Mouse (Mus musculus) brown adipose tissue, adult 24 weeks (tissue): ENCODE measurements around the gene Nop2. TPM values are rescaled to one million over a fixed set of nuclear protein-coding genes. Genes with fewer than 3 reads are reported as not detected.

Source experiments
- H3K27ac ChIP-seq: fragments of 200-500 bp; replicated peaks from 2 replicates; pipeline ENCODE4 v1.5.1; 2012; ENCODE audit warnings: low read depth, mild to moderate bottlenecking, low read length
- H3K4me1 ChIP-seq: fragments of 200-500 bp; 2 replicates; pipeline ENCODE4 v1.6.1; 2012; ENCODE audit warnings: low read length, mixed read lengths; ENCODE audit not compliant: control insufficient read depth, insufficient read depth, insufficient read length
- H3K4me3 ChIP-seq: fragments of 200-500 bp; 2 replicates; pipeline ENCODE4 v1.5.1; 2012; ENCODE audit warnings: low read depth, mild to moderate bottlenecking, low read length, moderate library complexity; ENCODE audit not compliant: insufficient read depth
- polyA plus RNA-seq: library from polyadenylated mRNA; stranded (reverse); fragments of >200 nt; gene quantifications from 2 replicates; pipeline ENCODE4 v1.2.4, GENCODE M21; 2012; ENCODE audit not compliant: missing spikeins, insufficient read depth, insufficient read length

Nop2 gene
- polyA plus RNA-seq, 1 experiment, result 10.0 TPM

- peak overlapping the region; percentile 79 for H3K4me3 ChIP-seq
- peak overlapping the region; percentile 97 for H3K27ac ChIP-seq
- H3K4me1 ChIP-seq, result no peaks in the 10 kb centered on the region
Observed at GRCm38 (mm10) chr6:125166861-125167650, 35.3 kb downstream of the Nop2 start.

GRCm38 (mm10) chr6:125168086-125168485 is 36.4 kb downstream of the Nop2 start:
- Histone ChIP-seq H3K4me1 (peaks cover 4% of the 10 kb centered on the region; the same call in 1 of the 2 replicates), H3K27ac (no peak overlapping the region), H3K4me3 (no peak overlapping the region)

GRCm38 (mm10) chr6:125170194-125170593 is 38.5 kb downstream of the Nop2 start:
- Histone ChIP-seq H3K27ac (no peak overlapping the region), H3K4me1 (peaks cover 4% of the 10 kb centered on the region)

DNA sequence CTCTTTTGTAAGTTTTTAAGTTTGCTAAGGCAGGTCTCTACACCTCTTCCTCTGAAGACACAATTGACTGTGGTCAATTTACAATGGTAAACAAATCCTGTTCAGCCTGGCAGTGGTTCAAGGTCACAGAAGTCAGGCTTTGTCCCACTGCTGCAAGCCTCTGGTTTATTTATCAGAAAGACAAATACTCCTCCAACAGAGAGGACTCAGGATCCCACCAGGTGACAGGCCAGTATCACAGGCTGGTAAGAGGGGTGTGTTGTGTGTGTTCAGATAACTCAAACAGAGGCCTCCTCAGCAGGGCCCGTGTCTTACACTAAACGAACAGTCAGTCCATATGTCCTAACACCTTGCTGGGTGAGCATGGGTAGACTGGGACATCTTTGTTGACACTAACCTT is 40.8 kb downstream of the Nop2 start:
- H3K4me1 ChIP-seq, result peaks cover 4% of the 10 kb centered on the region
- H3K27ac ChIP-seq, result no peak overlapping the region
- no peak overlapping the region for H3K4me3 ChIP-seq

More at GRCm38 (mm10) chr6:125170194-125170593, 38.5 kb downstream of the Nop2 start:
- no peak overlapping the region for H3K4me3 ChIP-seq

- no peak overlapping the region for H3K4me3 ChIP-seq
- H3K27ac ChIP-seq, result no peak overlapping the region
- peaks cover 4% of the 10 kb centered on the region for H3K4me1 ChIP-seq
Observed at GRCm38 (mm10) chr6:125173256-125173655, 41.5 kb downstream of the Nop2 start.

- no peak overlapping the region for H3K4me3 ChIP-seq
- no peak overlapping the region for H3K27ac ChIP-seq
- peaks cover 4% of the 10 kb centered on the region for H3K4me1 ChIP-seq
Observed at GRCm38 (mm10) chr6:125175469-125175868, 43.8 kb downstream of the Nop2 start.

GRCm38 (mm10) chr6:125179601-125180000 is 47.9 kb downstream of the Nop2 start:
- Histone ChIP-seq H3K4me3 (no peak overlapping the region), H3K27ac (no peak overlapping the region), H3K4me1 (no peaks in the 10 kb centered on the region)

DNA sequence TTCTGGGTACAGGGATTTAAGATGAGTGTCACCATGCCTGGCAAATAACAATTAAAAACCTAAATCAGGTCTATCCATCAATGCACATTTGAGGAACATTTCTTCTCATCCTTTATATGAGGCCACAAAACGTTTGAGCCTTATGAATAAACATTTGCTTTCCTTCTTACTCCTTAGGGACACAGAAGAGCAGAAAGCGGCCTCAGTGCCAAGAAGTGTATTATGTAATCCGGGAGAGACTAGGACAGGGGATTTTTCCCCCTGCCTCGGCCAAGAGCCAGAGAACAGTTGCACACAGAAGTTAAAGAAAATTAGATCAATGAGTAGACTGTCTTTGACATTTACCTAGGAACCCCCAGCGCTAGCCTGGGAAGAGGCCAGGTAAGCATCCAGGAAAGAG is 50.4 kb downstream of the Nop2 start:
- Histone ChIP-seq H3K27ac (no peak overlapping the region), H3K4me1 (no peaks in the 10 kb centered on the region), H3K4me3 (no peak overlapping the region)

DNA sequence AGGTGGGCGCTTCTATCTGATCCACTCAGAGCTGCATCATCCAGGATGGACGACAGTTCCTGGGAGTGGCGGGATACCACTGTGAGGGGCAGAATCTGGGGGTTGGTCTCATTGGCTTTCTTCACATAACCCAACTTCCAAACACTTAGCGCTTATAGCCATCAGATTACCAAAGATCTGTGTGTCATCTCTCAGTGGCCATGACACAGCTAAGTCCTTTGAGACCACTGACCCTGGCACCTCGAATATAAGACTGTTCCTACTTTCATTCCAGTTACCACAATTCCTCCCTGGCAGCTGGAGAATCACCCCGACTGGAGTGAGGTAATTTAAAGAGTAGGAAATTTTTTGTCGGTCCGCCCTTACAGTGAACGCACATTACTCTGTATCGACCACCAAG is 54.5 kb downstream of the Nop2 start:
- H3K4me1 ChIP-seq, result no peaks in the 10 kb centered on the region

DNA sequence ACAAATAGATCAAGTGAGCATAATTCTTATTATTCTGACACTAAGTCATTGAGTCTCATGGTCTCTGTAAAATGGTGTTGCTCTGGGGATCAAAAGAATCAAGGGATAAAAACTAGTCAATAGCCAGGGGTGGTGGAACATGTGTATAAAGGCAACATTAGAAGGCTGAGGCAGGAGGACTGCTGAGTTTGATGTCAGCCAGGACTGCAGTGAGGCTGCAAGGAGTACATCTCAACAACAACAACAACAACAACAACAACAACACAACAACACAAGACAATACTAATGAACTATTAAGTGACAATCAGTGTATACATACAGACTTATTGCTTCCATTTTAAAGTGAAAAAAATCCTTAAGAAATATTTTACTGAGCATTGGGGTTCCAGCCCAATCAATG is 59.1 kb downstream of the Nop2 start:
- H3K4me3 ChIP-seq, result peak overlapping the region; percentile 72
- no peak overlapping the region for H3K27ac ChIP-seq
- H3K4me1 ChIP-seq, result no peaks in the 10 kb centered on the region

More for the DNA sequence above, 54.5 kb downstream of the Nop2 start:
- Histone ChIP-seq H3K4me3 (no peak overlapping the region), H3K27ac (no peak overlapping the region)

DNA sequence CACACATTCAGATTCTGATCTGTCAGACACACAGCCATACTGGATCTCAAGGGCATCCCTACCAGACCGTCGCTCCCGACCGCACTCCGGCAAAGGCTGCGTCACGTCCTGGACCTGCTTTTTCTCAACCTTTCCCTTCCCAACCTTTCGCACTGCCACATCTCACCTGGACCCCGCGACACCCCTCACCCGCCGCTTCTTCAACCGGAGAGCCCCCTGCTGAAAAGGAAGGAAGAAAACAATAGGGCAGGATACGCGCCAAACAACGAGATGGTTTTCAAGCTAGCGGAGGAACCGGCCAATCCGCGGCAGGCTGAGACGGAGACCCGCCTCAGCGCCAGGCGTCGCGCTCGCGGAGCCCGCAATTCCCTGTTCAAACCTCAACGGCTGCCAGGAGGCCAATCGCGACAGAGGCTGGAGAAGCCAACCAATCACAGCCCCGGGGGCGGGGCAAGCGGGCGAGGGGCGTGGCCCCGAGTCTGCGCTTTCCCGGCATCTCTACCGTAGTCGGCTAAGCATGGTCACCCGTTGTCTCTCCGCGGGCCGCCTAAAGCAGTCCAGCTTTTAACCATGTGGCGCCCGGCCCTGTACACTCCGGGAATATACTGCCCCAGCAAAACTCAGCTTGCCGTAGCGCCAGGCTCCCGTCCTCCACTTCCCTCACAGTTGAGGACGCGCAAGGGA is 59.8 kb downstream of the Nop2 start, which contains the start of the genes Ncapd2 and Mrpl51:
Gene Ncapd2 (minus strand): TSS at position 370 of the 684 bp plus-strand sequence.
Gene Mrpl51 (plus strand): TSS at position 470 of the 684 bp plus-strand sequence.
- Histone ChIP-seq H3K4me1 (0 out of 2 replicates have a peak, but pooled peaks cover 1% of the 10 kb centered on the region), H3K27ac (peak within 1 kb of the TSS; percentile 94), H3K4me3 (peak within 1 kb of the TSS; percentile 83)

DNA sequence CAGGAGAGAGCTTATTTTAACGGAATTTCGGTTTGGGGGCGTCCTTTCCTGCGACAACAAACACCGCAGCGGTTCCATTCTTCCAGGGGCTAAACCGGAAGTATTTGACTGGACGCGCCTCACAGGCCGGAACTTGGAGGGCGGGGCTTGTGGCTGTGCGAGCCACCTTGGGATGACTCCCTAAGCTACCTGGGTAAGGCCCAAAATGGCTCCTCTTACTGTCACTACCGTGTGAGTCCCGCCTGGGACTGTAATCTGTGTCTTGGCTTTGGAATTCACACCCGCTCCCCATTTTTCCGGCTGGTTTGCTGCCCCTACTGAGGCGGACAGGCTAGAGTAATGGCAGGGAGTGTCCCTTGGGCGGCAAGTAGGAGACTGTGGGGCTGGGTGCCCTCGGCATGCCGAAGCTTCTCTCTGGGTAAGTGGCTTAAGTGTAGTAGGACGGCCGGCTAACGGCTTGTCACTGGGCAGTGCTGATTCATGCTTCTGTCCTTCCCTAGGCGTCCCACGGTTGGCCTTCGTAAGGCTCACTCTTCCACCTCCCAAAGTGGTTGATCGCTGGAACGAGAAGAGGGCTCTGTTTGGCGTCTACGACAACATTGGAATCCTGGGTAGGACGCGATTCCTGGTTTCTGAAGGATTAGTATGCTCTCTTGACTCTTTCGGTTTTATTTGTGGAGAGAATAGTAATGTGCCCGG is 60.5 kb downstream of the Nop2 start:
- peak overlapping the region; percentile 83 for H3K4me3 ChIP-seq
- H3K4me1 ChIP-seq, result 0 out of 2 replicates have a peak, but pooled peaks cover 2% of the 10 kb centered on the region
- peak overlapping the region; percentile 94 for H3K27ac ChIP-seq

- H3K27ac ChIP-seq, result peak overlapping the region; percentile 94
- peak overlapping the region; percentile 83 for H3K4me3 ChIP-seq
- H3K4me1 ChIP-seq, result 0 out of 2 replicates have a peak, but pooled peaks cover 2% of the 10 kb centered on the region
Observed at GRCm38 (mm10) chr6:125192841-125193240, 61.1 kb downstream of the Nop2 start.

DNA sequence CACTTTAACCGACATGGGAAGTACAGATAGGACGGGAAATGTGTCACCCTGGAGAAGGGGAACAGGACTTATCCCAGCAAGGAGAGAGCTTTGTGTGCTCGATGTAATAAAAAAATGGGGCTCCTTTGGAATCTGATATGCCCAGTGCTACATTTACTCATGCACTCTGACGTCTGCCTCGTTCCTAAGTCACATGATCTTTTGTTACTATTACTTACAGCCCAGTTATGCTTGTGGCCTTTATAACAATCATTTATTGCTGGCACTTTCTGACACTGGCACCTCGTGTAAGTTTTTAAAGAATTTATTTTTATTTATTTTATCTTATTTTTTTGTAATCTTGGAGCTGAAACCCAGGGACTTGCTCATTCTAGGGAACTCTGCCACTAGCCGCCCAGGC is 61.7 kb downstream of the Nop2 start:
- Histone ChIP-seq H3K4me3 (no peak overlapping the region), H3K4me1 (0 out of 2 replicates have a peak, but pooled peaks cover 2% of the 10 kb centered on the region), H3K27ac (no peak overlapping the region)
